Mouse (Mus musculus): ENCODE results near the gene Cdk6.

DNA sequence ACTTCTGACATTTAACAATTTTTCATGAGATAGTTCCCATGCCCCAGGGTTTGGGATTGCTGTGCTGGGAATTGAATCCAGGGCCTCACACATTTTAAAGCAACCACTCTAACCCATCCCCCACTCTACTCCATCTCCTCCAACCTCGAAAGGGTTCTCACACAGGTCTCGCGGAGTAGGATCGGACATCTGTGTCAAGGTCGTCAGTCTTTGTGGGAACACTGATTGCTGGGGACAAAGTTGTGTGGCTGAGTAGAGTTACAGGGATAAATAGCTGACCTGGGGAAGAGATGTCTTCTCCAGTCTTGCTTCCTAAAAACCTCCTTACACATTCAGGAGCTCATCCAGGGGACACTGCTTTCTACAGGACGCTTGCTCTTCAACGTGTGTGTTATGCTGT is 237.8 kb downstream of the Cdk6 start:
- TF ChIP-seq CTCF (IDR thresholded peaks at IDR 0.05; ENCODE audit: insufficient read depth, low read length) (no peak), POLR2A (IDR thresholded peaks at IDR 0.05; ENCODE audit: borderline replicate concordance, extremely low read depth, low read depth, low read length) (no peak)
